Mouse (Mus musculus) liver, embryonic 14.5 days (tissue): ENCODE measurements around the gene Msi2.

Experiments used
- CTCF ChIP-seq: IDR thresholded peaks from 2 replicates; pipeline ENCODE4 v1.5.1; 2016; ENCODE audit warnings: antibody characterized with exemption, low read depth, control low read depth
- EP300 ChIP-seq: IDR thresholded peaks from 2 replicates; pipeline ENCODE4 v1.6.1; 2016; ENCODE audit warnings: antibody characterized with exemption, low read depth

- TF ChIP-seq EP300: no peak
- TF ChIP-seq CTCF: no peak
These were observed 238.8 kb downstream of the Msi2 start for GRCm38 (mm10) chr11:88479498-88479897.
